Mouse (Mus musculus) G1E (cell line): ENCODE data around the gene Zzef1.

Source experiments
- CTCF ChIP-seq: IDR thresholded peaks from 2 replicates; pipeline ENCODE4 v1.5.1; 2012; ENCODE audit warnings: low read depth, low read length, inconsistent platforms, mixed read lengths
- GATA1 ChIP-seq: IDR thresholded peaks from 2 replicates; pipeline ENCODE4 v1.6.1; 2012; ENCODE audit warnings: borderline replicate concordance, low read length, inconsistent platforms, mixed read lengths
- POLR2AphosphoS5 ChIP-seq: IDR thresholded peaks from 2 replicates; pipeline ENCODE4 v1.6.1; 2012; ENCODE audit warnings: low read depth, low read length, inconsistent platforms; ENCODE audit not compliant: insufficient replicate concordance

- no peak for TF ChIP-seq CTCF
- TF ChIP-seq GATA1, result no peak
- TF ChIP-seq POLR2AphosphoS5, result no peak
These were observed 121.4 kb downstream of the Zzef1 start for GRCm38 (mm10) chr11:72917299-72917996.
